Mouse (Mus musculus): ENCODE results near the gene Zfp618.

DNA sequence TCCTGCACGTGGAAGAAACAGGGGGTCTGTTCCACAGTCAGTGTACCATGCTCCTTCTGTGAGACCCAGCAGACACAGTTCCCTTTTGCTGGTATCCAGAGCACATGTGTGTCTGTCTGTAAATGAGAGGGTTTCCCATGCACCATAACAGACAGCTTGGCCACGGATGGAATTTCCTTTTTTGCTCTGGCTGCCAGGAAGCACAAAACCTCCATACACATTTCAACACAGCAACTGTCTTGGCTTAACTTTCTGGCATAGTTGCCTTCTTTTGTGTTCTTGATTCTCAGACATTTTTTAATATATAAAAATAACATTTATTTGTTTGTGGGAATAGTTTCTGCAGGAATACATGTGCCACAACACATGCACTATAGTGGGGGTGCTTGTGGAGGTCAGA lies 190.2 kb downstream of the Zfp618 start:
- no peak for TF ChIP-seq CTCF (conservative IDR thresholded peaks at IDR 0.05; ENCODE audit: low read length)
- TF ChIP-seq NANOG (IDR thresholded peaks at IDR 0.05; ENCODE audit: borderline replicate concordance, low read length) = no peak
- no peak for TF ChIP-seq POU5F1 (IDR thresholded peaks at IDR 0.05; ENCODE audit: borderline replicate concordance, low read length)
